Mouse (Mus musculus): ENCODE measurements around the gene Ms4a6b.
"Not testable (repeated sequence)": the region's sequence is repeated elsewhere in the genome, so short reads cannot be mapped to it uniquely, and the experiment has no call there.

The Ms4a6b gene

DNA sequence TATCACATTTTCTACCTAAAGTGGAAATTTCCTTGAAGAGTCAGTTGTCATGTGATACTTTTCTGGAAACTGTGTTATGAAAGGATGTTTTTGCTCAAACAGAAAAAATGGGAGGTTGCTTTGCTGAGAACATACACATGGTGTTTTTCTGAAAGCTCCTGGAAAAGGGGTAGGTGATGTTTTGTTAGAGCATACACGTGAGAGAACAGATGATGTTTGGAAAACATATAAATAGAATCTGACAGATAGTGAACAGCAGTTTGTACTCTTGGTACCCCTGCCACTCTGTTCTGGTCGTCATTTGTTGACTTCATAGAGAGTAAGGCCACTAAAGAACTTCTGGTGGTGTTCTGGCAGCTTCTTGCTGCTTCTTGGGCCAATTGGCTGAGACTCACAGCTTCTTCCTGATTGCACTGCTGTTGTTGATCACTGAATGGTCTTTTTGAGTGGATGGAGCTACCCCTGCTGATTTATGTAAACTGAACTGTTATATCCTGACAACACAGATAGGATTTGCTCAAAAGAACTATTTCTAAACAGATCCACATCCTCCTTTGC, 17.7 kb downstream of the Ms4a6b start:
- no peak for DNase-seq (ENCODE audit: low read depth, low spot score)

GRCm38 (mm10) chr19:11536593-11536992, 20.3 kb downstream of the Ms4a6b start, which contains the start of gene Ms4a4d:
Ms4a4d (plus strand) TSS chr19:11536801.
- DNase-seq (ENCODE audit: low read depth, low spot score), result no peak

DNA sequence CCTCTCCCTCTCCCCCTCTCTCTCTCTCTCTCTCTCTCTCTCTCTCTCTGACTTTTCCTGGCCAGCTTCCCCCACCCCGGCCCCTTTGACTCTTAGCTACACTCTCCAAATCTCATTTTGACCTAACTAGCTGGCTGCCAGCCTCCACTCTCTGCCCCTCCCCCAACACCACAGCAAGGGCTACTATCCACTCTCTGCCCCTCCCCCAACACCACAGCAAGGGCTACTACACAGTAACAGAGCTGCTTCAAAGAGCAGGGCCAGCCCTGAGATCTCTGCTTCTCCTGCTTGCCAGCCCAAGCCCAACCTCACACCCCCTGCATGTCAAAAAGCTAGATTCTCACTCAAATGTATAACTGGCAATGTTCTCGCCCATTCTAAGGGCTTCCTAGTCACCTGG, 21.0 kb downstream of the Ms4a6b start:
- DNase-seq (ENCODE audit: low read depth, low spot score), result no peak

DNA sequence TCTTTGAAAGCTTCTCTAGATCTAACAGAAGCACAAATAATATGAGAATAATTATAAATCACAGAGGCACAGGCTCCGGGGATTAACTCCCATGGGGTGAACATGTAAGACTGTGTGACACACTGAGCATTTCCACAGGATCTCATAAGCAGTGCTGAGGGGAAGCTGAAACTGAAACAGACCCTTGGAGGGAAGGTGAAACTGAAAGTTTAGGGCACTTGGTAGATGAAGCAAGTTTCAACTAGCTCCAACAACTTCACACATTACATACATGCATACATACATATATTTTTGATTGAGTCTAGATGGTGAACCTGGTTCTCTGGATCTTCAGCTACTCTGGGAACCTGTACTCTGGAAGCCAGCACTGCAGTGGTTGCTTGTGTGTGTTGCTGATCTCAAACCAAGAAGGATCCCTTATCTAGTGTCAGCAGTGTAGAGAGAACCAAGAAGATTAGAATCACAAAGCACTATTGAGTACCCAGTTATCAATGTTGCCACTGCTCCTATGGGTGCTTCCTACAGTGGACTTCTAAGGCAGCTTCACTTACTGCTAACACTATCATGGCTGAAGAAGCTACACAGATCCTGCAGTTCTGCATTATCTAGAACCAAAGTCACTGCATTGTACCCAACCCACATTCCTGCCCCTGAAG, 24.0 kb downstream of the Ms4a6b start:
- DNase-seq (ENCODE audit: low read depth, low spot score), result not testable (repeated sequence)

GRCm38 (mm10) chr19:11544383-11544782, 28.1 kb downstream of the Ms4a6b start:
- DNase-seq (ENCODE audit: low read depth, low spot score), result not testable (repeated sequence)

- DNase-seq (ENCODE audit: low read depth, low spot score), result no peak
Observed at GRCm38 (mm10) chr19:11547911-11548310, 31.6 kb downstream of the Ms4a6b start.

GRCm38 (mm10) chr19:11554726-11555125, 38.4 kb downstream of the Ms4a6b start:
- DNase-seq (ENCODE audit: low read depth, low spot score), result no peak

DNA sequence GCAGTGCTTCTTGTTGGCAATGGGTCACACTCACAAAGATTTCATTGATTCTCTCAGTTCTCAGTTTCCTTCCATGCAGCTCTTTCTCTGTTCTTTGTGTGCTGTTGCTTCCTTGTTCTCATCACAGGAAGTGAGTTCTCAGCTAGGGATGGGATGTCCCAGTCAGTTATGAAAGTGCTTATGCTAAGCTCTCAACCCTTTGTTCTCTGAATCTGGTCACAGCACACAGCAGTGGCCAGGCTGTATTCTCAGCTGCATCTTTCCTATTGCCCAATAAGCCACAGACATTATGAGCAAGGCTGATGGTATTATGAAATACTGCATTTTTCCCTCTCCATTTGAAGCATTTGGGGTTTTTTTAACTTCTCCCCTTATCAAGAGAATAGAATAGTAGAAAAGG, 43.2 kb downstream of the Ms4a6b start:
- not testable (repeated sequence) for DNase-seq (ENCODE audit: low read depth, low spot score)

DNA sequence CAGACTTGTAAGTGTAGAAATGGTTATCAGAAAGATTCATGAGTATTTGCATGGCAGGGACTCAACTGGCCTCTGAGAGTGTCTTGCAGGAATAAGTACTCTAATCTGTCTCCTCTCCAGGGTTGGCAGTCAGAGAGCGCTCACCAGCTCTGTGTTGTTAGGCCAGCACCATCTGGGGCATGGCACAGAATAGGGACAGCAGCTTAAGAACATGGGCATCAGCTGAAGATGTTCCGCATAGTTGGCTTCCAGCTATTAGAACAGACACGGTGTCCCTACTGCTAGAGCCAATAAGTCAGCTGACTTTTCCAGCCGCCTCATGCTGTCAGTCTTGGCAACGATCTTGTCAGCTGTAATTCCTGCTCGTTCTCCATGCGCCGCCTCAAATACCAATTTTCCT, 58.7 kb downstream of the Ms4a6b start:
- DNase-seq (ENCODE audit: low read depth, low spot score), result no peak

All from retina, postnatal 7 days (tissue).